Mouse (Mus musculus) ES-E14 (cell line): ENCODE results near the gene Ccdc38. TPM values are rescaled to one million over a fixed set of nuclear protein-coding genes. Genes with fewer than 3 reads are reported as not detected.

Experiments used
- DNase-seq: peaks from one replicate; pipeline ENCODE4 v3.0.0-alpha.2; 2013; ENCODE audit warnings: low read depth, low spot score
- H3K27ac ChIP-seq: 2 replicates; pipeline ENCODE4 v1.5.1; 2012; ENCODE audit warnings: low read depth, mild to moderate bottlenecking, low read length, moderate library complexity, mixed read lengths; ENCODE audit not compliant: poor library complexity, insufficient read depth, severe bottlenecking
- H3K36me3 ChIP-seq: 2 replicates; pipeline ENCODE4 v1.6.1; 2012; ENCODE audit warnings: mild to moderate bottlenecking, low read length, moderate library complexity, mixed read lengths; ENCODE audit not compliant: control insufficient read depth, poor library complexity, insufficient read depth, severe bottlenecking
- H3K4me1 ChIP-seq, 2 experiments: fragments of 150-350 bp in 1 of 2; sonication (generic) in 1 of 2; 2 replicates each; pipeline ENCODE4 v1.6.1; 2012; ENCODE audit warnings: low read length in 2 of 2, mild to moderate bottlenecking in 1 of 2, mixed read lengths in 1 of 2; ENCODE audit not compliant: control insufficient read depth in 2 of 2, insufficient read depth in 2 of 2, poor library complexity in 1 of 2
- H3K4me3 ChIP-seq, 2 experiments: fragments of 150-350 bp in 1 of 2; sonication (generic) in 1 of 2; 2 replicates each; pipeline ENCODE4 v1.5.1; 2012; ENCODE audit warnings: low read length in 2 of 2, low read depth in 1 of 2, mild to moderate bottlenecking in 1 of 2, mixed read lengths in 1 of 2; ENCODE audit not compliant: insufficient read depth in 1 of 2, poor library complexity in 1 of 2, severe bottlenecking in 1 of 2
- H3K9ac ChIP-seq: 2 replicates; pipeline ENCODE4 v1.6.1; 2012; ENCODE audit warnings: low read depth, mild to moderate bottlenecking, low read length, mixed read lengths; ENCODE audit not compliant: poor library complexity, insufficient read depth, severe bottlenecking
- H3K9me3 ChIP-seq: fragments of 150-350 bp; sonication (generic); 2 replicates; pipeline ENCODE4 v1.6.1; 2012; ENCODE audit warnings: low read depth, mild to moderate bottlenecking, low read length; ENCODE audit not compliant: control insufficient read depth, insufficient read depth
- CHD2 ChIP-seq: IDR thresholded peaks from 2 replicates; pipeline ENCODE4 v1.6.1; 2014; ENCODE audit warnings: mild to moderate bottlenecking, low read depth, low read length, inconsistent platforms
- HCFC1 ChIP-seq: IDR thresholded peaks from 2 replicates; pipeline ENCODE4 v1.6.1; 2012; ENCODE audit warnings: low read length, inconsistent platforms, borderline replicate concordance; ENCODE audit not compliant: insufficient read depth
- MAFK ChIP-seq: IDR thresholded peaks from 2 replicates; pipeline ENCODE4 v1.6.1; 2014; ENCODE audit warnings: mild to moderate bottlenecking, low read depth, low read length, inconsistent platforms; ENCODE audit not compliant: insufficient read depth
- ZC3H11A ChIP-seq: IDR thresholded peaks from 2 replicates; pipeline ENCODE4 v1.6.1; 2012; ENCODE audit warnings: low read depth, mild to moderate bottlenecking, inconsistent platforms, low read length, borderline replicate concordance
- ZNF384 ChIP-seq: IDR thresholded peaks from 2 replicates; pipeline ENCODE4 v1.6.1; 2012; ENCODE audit warnings: low read depth, low read length, inconsistent platforms
- in situ Hi-C, 2 experiments: fragments of 600-800 bp; cut with MboI; formaldehyde crosslinking; loops; one replicate each; pipeline ENCODE4 v1.15.1; 2025; ENCODE audit warnings: low sequenced_read_pairs in 2 of 2, inconsistent platforms in 1 of 2; ENCODE audit not compliant: unreplicated experiment in 2 of 2
- total RNA-seq: library from RNA; depleted of rRNA; stranded (reverse); fragments of 300-350 nt; gene quantifications from 2 replicates; pipeline ENCODE4 v1.2.3, GENCODE M21; 2012

The Ccdc38 gene
- total RNA-seq, 1 experiment: 2.6 TPM

- no peak overlapping the region for H3K27ac ChIP-seq
- no peak for TF ChIP-seq MAFK
- TF ChIP-seq ZNF384: no peak
- TF ChIP-seq CHD2: no peak
- no peak for TF ChIP-seq HCFC1
- no peak for TF ChIP-seq ZC3H11A
Measured at GRCm38 (mm10) chr10:93620438-93621179, 80.2 kb downstream of the Ccdc38 start.

GRCm38 (mm10) chr10:93623725-93624124 lies 83.3 kb downstream of the Ccdc38 start:
- peaks cover 2 to 7% of the 10 kb centered on the region in 2 experiments; a peak in 1 of 4 replicates for H3K4me1 ChIP-seq
- H3K9me3 ChIP-seq: no peaks in the 10 kb centered on the region
- no peak for TF ChIP-seq ZNF384
- no peak for TF ChIP-seq ZC3H11A
- TF ChIP-seq HCFC1: no peak
- no peak for TF ChIP-seq CHD2
- TF ChIP-seq MAFK: no peak
- in situ Hi-C loops: no loop called here
- H3K4me3 ChIP-seq: no peak overlapping the region
- no peaks in the 10 kb centered on the region for H3K36me3 ChIP-seq
- no peak overlapping the region for H3K27ac ChIP-seq
- no peak overlapping the region for H3K9ac ChIP-seq
- DNase-seq: no peak

More at GRCm38 (mm10) chr10:93620438-93621179, 80.2 kb downstream of the Ccdc38 start:
- DNase-seq: no peak
- in situ Hi-C loops: no loop called here
- Histone ChIP-seq H3K9ac (no peak overlapping the region), H3K9me3 (no peaks in the 10 kb centered on the region), H3K36me3 (no peaks in the 10 kb centered on the region), H3K4me3 (no peak overlapping the region), H3K4me1 (peaks cover 2 to 7% of the 10 kb centered on the region in 2 experiments; a peak in 1 of 4 replicates)

GRCm38 (mm10) chr10:93624151-93624550 lies 83.7 kb downstream of the Ccdc38 start:
- peaks cover 2 to 7% of the 10 kb centered on the region in 2 experiments; a peak in 1 of 4 replicates for H3K4me1 ChIP-seq
- H3K4me3 ChIP-seq: no peak overlapping the region
- no peak overlapping the region for H3K9ac ChIP-seq
- H3K36me3 ChIP-seq: no peaks in the 10 kb centered on the region
- in situ Hi-C loops: no loop called here
- H3K9me3 ChIP-seq: no peaks in the 10 kb centered on the region
- TF ChIP-seq ZNF384: no peak
- no peak for TF ChIP-seq ZC3H11A
- no peak for TF ChIP-seq CHD2
- TF ChIP-seq MAFK: no peak
- no peak for TF ChIP-seq HCFC1
- H3K27ac ChIP-seq: no peak overlapping the region
- no peak for DNase-seq

DNA sequence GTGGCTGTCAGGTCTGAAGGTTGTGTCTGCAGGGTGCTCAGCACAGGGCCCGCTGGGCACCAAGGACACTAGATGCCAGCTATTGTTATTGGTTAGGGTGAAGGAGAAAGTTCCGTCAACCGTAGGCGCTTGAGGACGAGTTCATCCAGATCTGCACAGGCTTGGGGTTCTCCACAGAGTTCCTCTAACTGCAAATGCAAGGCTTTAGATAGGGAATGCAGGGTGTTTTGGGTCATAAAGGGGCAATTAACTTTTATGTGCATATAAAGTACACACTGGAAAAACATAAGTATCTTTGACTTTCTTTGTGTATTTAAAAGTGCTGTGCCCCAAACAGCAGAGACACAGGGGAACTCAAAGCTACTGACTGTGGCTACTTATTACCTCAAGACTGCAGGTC lies 89.9 kb downstream of the Ccdc38 start:
- Histone ChIP-seq H3K4me3 (no peak overlapping the region), H3K4me1 (no peaks in the 10 kb centered on the region), H3K36me3 (no peaks in the 10 kb centered on the region), H3K9ac (no peak overlapping the region), H3K9me3 (no peaks in the 10 kb centered on the region), H3K27ac (no peak overlapping the region)
- DNase-seq: no peak
- in situ Hi-C loops: no loop called here
- TF ChIP-seq ZNF384: no peak
- no peak for TF ChIP-seq HCFC1
- no peak for TF ChIP-seq MAFK
- no peak for TF ChIP-seq CHD2
- no peak for TF ChIP-seq ZC3H11A
